Mouse (Mus musculus) T-helper 1 cell (primary cell): ENCODE data around the gene Cit.

Experiments
- in situ Hi-C: fragments of 300-600 bp; cut with MboI, MseI; formaldehyde crosslinking; loops from one replicate; pipeline ENCODE4 v1.15.1; 2025; ENCODE audit warnings: high pct_unique_total_duplicates

Cit gene

GRCm38 (mm10) chr5:116007723-116008122 is 162.6 kb downstream of the Cit start:
- in situ Hi-C loops, result no loop called here

GRCm38 (mm10) chr5:116009091-116009851 is 164.2 kb downstream of the Cit start:
- in situ Hi-C loops, result no loop called here

DNA sequence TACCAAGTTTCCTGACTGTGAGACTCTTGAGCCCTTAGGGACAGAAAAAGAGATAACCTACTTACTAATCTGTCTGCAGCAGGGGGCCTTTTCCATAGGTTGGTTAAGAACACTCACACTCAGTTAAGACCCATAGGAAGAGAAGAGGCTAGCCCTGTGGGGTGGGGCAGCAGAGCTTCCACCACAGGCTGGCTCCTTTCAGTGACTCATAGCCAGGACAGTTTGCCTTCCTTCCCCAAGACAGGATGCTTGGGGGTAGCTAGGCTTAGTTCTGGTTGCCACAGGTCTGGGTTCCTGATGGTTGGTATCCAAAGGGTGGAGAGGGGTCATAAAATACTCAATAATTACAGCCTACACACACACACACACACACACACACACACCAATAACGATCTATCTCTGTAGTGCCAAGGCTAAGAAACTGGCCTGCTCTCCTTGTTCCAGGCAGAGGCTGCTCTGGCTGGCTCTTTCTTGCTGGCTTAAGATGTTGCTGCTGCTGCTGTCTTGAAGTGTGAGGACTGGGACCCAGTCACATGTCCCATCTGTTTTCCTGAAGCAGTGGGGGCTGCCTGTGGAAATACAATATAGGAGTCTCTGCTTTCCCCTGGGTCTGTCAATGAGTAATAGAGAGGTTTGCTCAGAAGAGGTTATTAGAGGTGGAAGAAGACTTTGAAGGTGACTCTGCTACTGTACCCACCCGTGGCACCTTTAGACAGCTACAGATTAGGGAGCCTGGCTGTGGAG is 165.0 kb downstream of the Cit start:
- in situ Hi-C loops, result no loop called here

- in situ Hi-C loops, result no loop called here
These were observed 166.6 kb downstream of the Cit start for GRCm38 (mm10) chr5:116011700-116012099.

DNA sequence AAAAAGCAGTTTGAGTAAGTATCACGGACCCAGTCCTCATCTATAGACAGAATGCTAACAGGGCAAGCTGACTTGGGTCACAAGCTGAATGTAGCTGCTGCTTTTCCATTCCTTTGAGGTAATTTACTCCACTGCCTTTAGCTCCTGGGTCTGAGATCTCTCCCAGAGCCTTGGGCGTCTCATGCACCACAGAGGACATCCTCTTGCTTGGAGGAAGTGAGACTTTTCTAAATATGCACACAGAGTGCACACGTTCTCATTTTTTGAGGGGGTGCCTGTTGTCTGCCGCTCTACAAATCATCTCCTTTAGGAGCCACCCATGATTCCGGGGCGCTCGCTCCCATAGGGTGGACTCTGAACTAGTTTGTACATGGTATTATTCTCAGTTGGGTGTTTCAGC is 167.4 kb downstream of the Cit start:
- in situ Hi-C loops, result no loop called here

- in situ Hi-C loops, result no loop called here
These were observed 168.7 kb downstream of the Cit start for GRCm38 (mm10) chr5:116013821-116014220.

- in situ Hi-C loops, result no loop called here
These were observed 169.2 kb downstream of the Cit start for GRCm38 (mm10) chr5:116014237-116014636.

GRCm38 (mm10) chr5:116016542-116016941 is 171.5 kb downstream of the Cit start:
- in situ Hi-C loops, result no loop called here

GRCm38 (mm10) chr5:116017391-116017790 is 172.3 kb downstream of the Cit start:
- in situ Hi-C loops, result no loop called here

- in situ Hi-C loops, result no loop called here
These were observed 173.1 kb downstream of the Cit start for GRCm38 (mm10) chr5:116018196-116018595.

DNA sequence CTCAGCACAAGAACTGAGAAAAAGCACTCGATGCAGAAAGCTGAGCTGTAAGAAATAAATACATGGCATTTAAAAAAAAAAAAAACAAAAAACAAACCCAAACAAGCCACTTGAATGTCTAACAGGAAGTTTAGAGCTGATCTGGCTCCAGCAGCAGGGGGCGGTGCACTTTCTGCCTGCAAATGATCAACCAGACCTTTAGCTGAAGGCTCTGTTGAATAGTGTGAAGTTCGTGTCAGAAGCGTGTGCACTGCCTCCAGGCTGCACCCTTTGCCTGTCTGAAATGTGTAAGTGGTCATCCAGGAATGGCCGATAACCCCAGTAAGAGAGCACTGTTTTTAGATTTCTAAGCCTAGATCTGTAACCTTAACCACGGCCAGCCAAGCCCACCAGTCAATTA is 173.7 kb downstream of the Cit start:
- in situ Hi-C loops, result no loop called here

DNA sequence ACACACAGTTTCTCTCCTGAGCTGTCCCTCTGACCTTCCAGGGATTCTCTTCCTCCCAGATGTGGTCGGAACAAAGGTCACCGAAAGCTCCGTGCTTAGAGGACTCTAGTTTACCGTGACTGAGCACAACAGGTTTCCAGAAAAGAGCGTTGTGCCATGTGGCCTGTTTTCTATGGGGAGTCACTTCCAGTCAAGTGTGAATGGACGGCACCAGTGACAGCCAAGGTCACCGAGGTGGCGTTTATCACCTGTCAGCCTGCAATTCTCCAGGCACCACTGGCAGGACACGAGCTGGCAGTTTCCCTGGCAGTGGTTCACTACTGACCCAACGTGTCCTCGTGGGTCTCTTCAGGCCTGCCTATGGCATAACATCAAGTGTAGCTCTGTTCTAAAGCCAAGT is 174.3 kb downstream of the Cit start:
- in situ Hi-C loops, result no loop called here

DNA sequence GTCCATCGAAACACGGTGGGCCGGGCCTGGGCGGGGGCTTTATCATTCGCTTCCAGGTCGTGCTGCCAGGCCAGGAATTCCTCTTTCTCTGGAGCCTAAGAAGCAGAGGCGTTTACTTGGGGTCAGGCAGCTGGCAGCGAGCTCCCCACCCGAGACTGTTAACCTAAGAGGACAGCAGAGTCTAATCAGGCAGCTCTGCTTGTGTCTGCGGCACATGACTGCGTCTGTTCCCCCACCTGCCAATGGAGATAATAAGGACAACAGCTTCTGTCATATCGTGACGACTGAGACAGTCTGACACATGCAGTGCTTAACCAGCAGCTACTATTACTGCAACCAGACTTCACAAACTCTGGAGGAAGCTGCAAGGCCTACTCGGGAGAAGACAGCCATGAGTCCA is 176.5 kb downstream of the Cit start:
- in situ Hi-C loops, result no loop called here

- in situ Hi-C loops, result no loop called here
These were observed 177.1 kb downstream of the Cit start for GRCm38 (mm10) chr5:116022131-116022530.

GRCm38 (mm10) chr5:116022658-116023200 is 177.7 kb downstream of the Cit start:
- in situ Hi-C loops, result no loop called here

GRCm38 (mm10) chr5:116023251-116023661 is 178.2 kb downstream of the Cit start:
- in situ Hi-C loops, result no loop called here

- in situ Hi-C loops, result no loop called here
These were observed 178.8 kb downstream of the Cit start for GRCm38 (mm10) chr5:116023821-116024284.

GRCm38 (mm10) chr5:116024327-116024739 is 179.3 kb downstream of the Cit start, which contains the start of gene Prkab1:
Prkab1 (minus strand) TSS chr5:116024508.
- in situ Hi-C loops, result no loop called here

DNA sequence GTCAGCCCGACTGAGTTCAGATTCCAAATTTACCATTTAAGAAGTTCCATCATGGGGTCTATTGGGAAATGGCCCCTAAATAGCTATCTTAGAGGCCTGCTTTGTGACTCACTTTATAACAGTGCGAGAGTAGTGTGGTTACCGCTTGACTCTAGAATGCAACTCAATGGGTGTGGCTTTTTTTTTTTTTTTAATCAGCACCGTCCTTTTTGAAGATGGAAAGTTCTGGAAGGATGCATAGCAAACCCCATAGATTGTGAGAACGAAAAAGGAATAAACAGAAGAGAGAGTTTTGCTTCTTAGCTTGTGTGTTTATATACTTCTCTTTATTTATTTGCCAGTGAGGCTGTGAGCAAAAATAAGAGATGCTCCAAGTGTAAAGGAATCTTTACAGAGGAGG is 181.0 kb downstream of the Cit start:
- in situ Hi-C loops, result no loop called here

GRCm38 (mm10) chr5:116026561-116026960 is 181.5 kb downstream of the Cit start:
- in situ Hi-C loops, result no loop called here

- in situ Hi-C loops, result no loop called here
These were observed 184.0 kb downstream of the Cit start for GRCm38 (mm10) chr5:116029071-116029470.

GRCm38 (mm10) chr5:116030566-116031189 is 185.6 kb downstream of the Cit start:
- in situ Hi-C loops, result no loop called here
